Mouse (Mus musculus) embryonic fibroblast, embryonic 13.5 days (primary cell): ENCODE data around the gene Kif28.

Experiments used
- CTCF ChIP-seq: IDR thresholded peaks from 2 replicates; pipeline ENCODE4 v1.5.1; 2011; ENCODE audit warnings: mild to moderate bottlenecking, control low read depth, low read length, moderate library complexity, borderline replicate concordance; ENCODE audit not compliant: insufficient read depth
- POLR2A ChIP-seq: IDR thresholded peaks from 2 replicates; pipeline ENCODE4 v1.6.1; 2011; ENCODE audit warnings: low read depth, mild to moderate bottlenecking, control low read depth, low read length, moderate library complexity

- no peak for TF ChIP-seq CTCF
- TF ChIP-seq POLR2A: no peak
These were observed 58.3 kb downstream of the Kif28 start for GRCm38 (mm10) chr1:179686781-179687180.
